Comparison of ENCODE assay signal across 32 mouse cellular contexts in the genomic region with DNA sequence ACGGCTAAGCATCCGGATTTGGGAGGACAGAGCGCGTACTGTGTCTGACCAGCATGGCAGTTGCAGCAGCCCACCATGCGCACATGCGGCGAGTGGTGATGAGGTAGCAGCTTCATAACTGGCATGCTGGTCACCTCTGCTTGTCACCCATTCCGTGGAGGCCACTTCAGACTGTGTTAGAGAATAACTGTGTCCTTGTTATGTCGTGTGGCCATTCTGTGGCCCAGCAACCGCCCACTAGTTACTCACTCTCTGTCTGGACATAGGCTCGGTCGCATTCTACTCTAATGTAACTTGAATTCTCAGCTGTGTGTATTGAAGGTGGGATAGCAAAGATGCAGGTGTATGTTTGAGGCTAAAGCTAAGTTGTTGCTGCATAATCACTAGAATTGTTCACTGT.
"Had no signal": no experiment of that assay in that cellular context is flagged by ENCODE, and none has a peak within 500 bp of the region (broad histone marks: within the 10 kb centered on the region; RNA-seq: fewer than 3 reads in every experiment).

No protein-coding gene starts in this region.

- H3K27me3 ChIP-seq: heart, embryonic 13.5 days; heart, embryonic 15.5 days; hindbrain, embryonic 12.5 days; hindbrain, embryonic 13.5 days; hindbrain, embryonic 15.5 days; intestine, embryonic 15.5 days; kidney, embryonic 15.5 days had no signal

- DNase-seq: heart, postnatal 10 days; heart, postnatal 14 days; heart, postnatal 36 days; kidney, adult 11 months; kidney, adult 18-20 months; kidney, adult 2 months; kidney, adult 8-10 months; kidney, adult 9 months; kidney, postnatal 10 days; kidney, postnatal 14 days; kidney, postnatal 25 days; kidney, postnatal 36 days; kidney, postnatal 4 days; layer of hippocampus, adult 9-11 months; layer of hippocampus, postnatal 36 days had no signal

- H3K4me3 ChIP-seq: heart, embryonic 13.5 days; heart, embryonic 15.5 days; hindbrain, embryonic 10.5 days; hindbrain, embryonic 12.5 days; hindbrain, embryonic 13.5 days; hindbrain, embryonic 15.5 days; intestine, embryonic 15.5 days; kidney, embryonic 15.5 days; layer of hippocampus, adult 2 months; left cerebral cortex, adult 2 months had no signal

- H3K27ac ChIP-seq: heart, embryonic 15.5 days; hindbrain, embryonic 12.5 days; hindbrain, embryonic 13.5 days; hindbrain, embryonic 14.5 days; hindbrain, embryonic 15.5 days; hindbrain, postnatal 0 days; intestine, embryonic 15.5 days; kidney, embryonic 15.5 days; kidney, postnatal 0 days; layer of hippocampus, adult 2 months; left cerebral cortex, adult 2 months had no signal

- H3K9ac ChIP-seq: heart, embryonic 15.5 days; hindbrain, embryonic 12.5 days; hindbrain, embryonic 13.5 days; hindbrain, embryonic 14.5 days; hindbrain, embryonic 15.5 days; intestine, embryonic 15.5 days; kidney, embryonic 15.5 days had no signal

- H3K4me1 ChIP-seq: intestine, embryonic 15.5 days; kidney, embryonic 15.5 days had no signal

- H3K4me2 ChIP-seq: heart, embryonic 15.5 days; hindbrain, embryonic 12.5 days; hindbrain, embryonic 13.5 days; hindbrain, embryonic 14.5 days; hindbrain, embryonic 15.5 days; intestine, embryonic 15.5 days; kidney, embryonic 15.5 days had no signal

- ATAC-seq: hindbrain, embryonic 16.5 days; hindbrain, postnatal 0 days; inflammation-experienced regulatory T-cells, adult 6 months; intestine, embryonic 15.5 days; intestine, embryonic 16.5 days; intestine, postnatal 0 days had no signal

- H3K9me3 ChIP-seq: heart, embryonic 13.5 days; heart, embryonic 15.5 days; hindbrain, embryonic 10.5 days; hindbrain, embryonic 12.5 days; hindbrain, embryonic 13.5 days; hindbrain, embryonic 15.5 days; intestine, embryonic 15.5 days; kidney, embryonic 15.5 days had no signal
